In genomic region chr10:69705806-69706768, GRCm38 (mm10) we compare ENCODE assay signal across 9 mouse cellular contexts.
A peak's percentile ranks its signal among the peaks of the same experiment; 100 is the strongest.
DNase-seq lines count a peak whose midpoint lies in the region; ATAC-seq and TF ChIP-seq lines count a peak whose summit lies in the region.
"Had no signal": no experiment of that assay in that cellular context is flagged by ENCODE, and none has a peak within 500 bp of the region (broad histone marks: within the 10 kb centered on the region; RNA-seq: fewer than 3 reads in every experiment).

No protein-coding gene starts in this region.

- no peak for ATAC-seq in heart, embryonic 13.5 days (ENCODE audit: extremely low read depth, insufficient number of reproducible peaks, low FRiP score, low TSS enrichment)
- ATAC-seq in forebrain, embryonic 16.5 days, result peak; percentile 74
- peak; percentile 80 for ATAC-seq in midbrain, embryonic 13.5 days
- ATAC-seq in lung, postnatal 0 days, result no peak

- peak overlapping the region; percentile 53; the same call in 1 of the 2 replicates for H3K9ac ChIP-seq in heart, embryonic 13.5 days
- peak overlapping the region; percentile 67 for H3K9ac ChIP-seq in forebrain, embryonic 16.5 days (replicated peaks; ENCODE audit: low read depth, low read length)
- H3K9ac ChIP-seq in midbrain, embryonic 13.5 days (replicated peaks), result peak overlapping the region; percentile 68
- H3K9ac ChIP-seq in lung, postnatal 0 days (replicated peaks; ENCODE audit: low read depth), result no peak overlapping the region

- TF ChIP-seq POLR2A in cerebellum, adult 2 months (IDR thresholded peaks at IDR 0.05; ENCODE audit: borderline replicate concordance, insufficient read depth, low read length), result peak; percentile 33; the same call in 1 of the 2 replicates

- no peaks in the 10 kb centered on the region for H3K9me3 ChIP-seq in heart, embryonic 13.5 days
- H3K9me3 ChIP-seq in forebrain, embryonic 16.5 days (ENCODE audit: control insufficient read depth, low read length), result no peaks in the 10 kb centered on the region
- no peaks in the 10 kb centered on the region for H3K9me3 ChIP-seq in midbrain, embryonic 13.5 days
- no peaks in the 10 kb centered on the region for H3K9me3 ChIP-seq in lung, postnatal 0 days (ENCODE audit: low read length)

- DNase-seq in heart, adult 18-20 months, result no peak
- DNase-seq in cerebellum, adult 2 months, result peak; percentile 78 to 86
- no peak for DNase-seq in T-cell, adult 2 months (ENCODE audit: low spot score)
- DNase-seq in adrenal gland, adult 18-20 months (ENCODE audit: low spot score in 2 of 2), result no peak
- DNase-seq in lung, postnatal 0 days (ENCODE audit: low spot score), result no peak

- no peaks in the 10 kb centered on the region for H3K36me3 ChIP-seq in heart, embryonic 13.5 days
- H3K36me3 ChIP-seq in forebrain, embryonic 16.5 days (ENCODE audit: control insufficient read depth, insufficient read depth), result no peaks in the 10 kb centered on the region
- H3K36me3 ChIP-seq in midbrain, embryonic 13.5 days, result no peaks in the 10 kb centered on the region
- H3K36me3 ChIP-seq in lung, postnatal 0 days (ENCODE audit: insufficient read depth, low read length), result no peaks in the 10 kb centered on the region

- peak overlapping the region; percentile 61 for H3K4me2 ChIP-seq in heart, embryonic 13.5 days
- H3K4me2 ChIP-seq in forebrain, embryonic 16.5 days (ENCODE audit: low read length), result peak overlapping the region; percentile 53
- peak overlapping the region; percentile 66 for H3K4me2 ChIP-seq in midbrain, embryonic 13.5 days (replicated peaks)
- H3K4me2 ChIP-seq in lung, postnatal 0 days (replicated peaks; ENCODE audit: low read depth, low read length), result no peak overlapping the region

- H3K27me3 ChIP-seq in heart, embryonic 13.5 days (replicated peaks), result 0 out of 2 replicates have a peak, but pooled peaks cover 2% of the 10 kb centered on the region
- H3K27me3 ChIP-seq in cerebellum, adult 2 months (ENCODE audit: control insufficient read depth, insufficient read depth, low read length), result no peaks in the 10 kb centered on the region
- no peaks in the 10 kb centered on the region for H3K27me3 ChIP-seq in forebrain, embryonic 16.5 days (replicated peaks; ENCODE audit: control insufficient read depth, insufficient read depth, low read length)
- H3K27me3 ChIP-seq in midbrain, embryonic 13.5 days, result no peaks in the 10 kb centered on the region
- no peaks in the 10 kb centered on the region for H3K27me3 ChIP-seq in lung, postnatal 0 days (replicated peaks; ENCODE audit: insufficient read depth, low read length)

- WGBS in heart, embryonic 13.5 days, result 18% methylated on average over 17 of the region's 17 CpGs
- WGBS in cerebellum, adult 2 months, result 2% methylated on average over 17 of the region's 17 CpGs
- under 1% methylated on average over 17 of the region's 17 CpGs for WGBS in forebrain, embryonic 16.5 days
- WGBS in midbrain, embryonic 13.5 days, result 3% methylated on average over 17 of the region's 17 CpGs
- WGBS in lung, postnatal 0 days, result 14% methylated on average over 17 of the region's 17 CpGs

- H3K27ac ChIP-seq in heart, embryonic 13.5 days (replicated peaks), result no peak overlapping the region
- H3K27ac ChIP-seq in cerebellum, adult 2 months (ENCODE audit: insufficient read depth, low read length), result peak overlapping the region; percentile 100
- H3K27ac ChIP-seq in forebrain, embryonic 16.5 days (ENCODE audit: low read length), result peak overlapping the region; percentile 89
- peak overlapping the region; percentile 95 for H3K27ac ChIP-seq in midbrain, embryonic 13.5 days
- H3K27ac ChIP-seq in lung, postnatal 0 days (ENCODE audit: low read length), result no peak overlapping the region

- TF ChIP-seq EP300 in lung, postnatal 0 days (IDR thresholded peaks at IDR 0.05), result no peak

- H3K4me3 ChIP-seq in heart, embryonic 13.5 days, result peak overlapping the region; percentile 34
- peak overlapping the region; percentile 99 for H3K4me3 ChIP-seq in cerebellum, adult 2 months (replicated peaks; ENCODE audit: insufficient read depth, low read depth, low read length)
- peak overlapping the region; percentile 49 for H3K4me3 ChIP-seq in forebrain, embryonic 16.5 days (replicated peaks; ENCODE audit: low read length)
- H3K4me3 ChIP-seq in midbrain, embryonic 13.5 days (replicated peaks), result peak overlapping the region; percentile 44
- no peak overlapping the region for H3K4me3 ChIP-seq in lung, postnatal 0 days (ENCODE audit: low read depth, low read length)
- H3K4me3 ChIP-seq: erythroblast, embryonic 14.5 days had no signal

- TF ChIP-seq CTCF in cerebellum, adult 2 months (IDR thresholded peaks at IDR 0.05; ENCODE audit: borderline replicate concordance, insufficient read depth, low read depth, low read length), result no peak
- TF ChIP-seq CTCF in lung, postnatal 0 days (IDR thresholded peaks at IDR 0.05), result no peak

- H3K4me1 ChIP-seq in heart, embryonic 13.5 days, result peaks cover 38% of the 10 kb centered on the region
- H3K4me1 ChIP-seq in cerebellum, adult 2 months (ENCODE audit: control insufficient read depth, insufficient read depth, low read length), result peaks cover 15% of the 10 kb centered on the region
- H3K4me1 ChIP-seq in forebrain, embryonic 16.5 days (replicated peaks; ENCODE audit: control insufficient read depth, insufficient read depth, low read length), result peaks cover 45% of the 10 kb centered on the region
- H3K4me1 ChIP-seq in midbrain, embryonic 13.5 days (replicated peaks), result peaks cover 67% of the 10 kb centered on the region
- H3K4me1 ChIP-seq in lung, postnatal 0 days (ENCODE audit: insufficient read depth, low read depth, low read length), result no peaks in the 10 kb centered on the region

Comparison
In these comparisons a context has a peak if more than half of its experiments do, and no peak if none do; other contexts are left out.
1. ATAC-seq: peak in forebrain, embryonic 16.5 days (single experiment) and midbrain, embryonic 13.5 days (single experiment); none in heart, embryonic 13.5 days (single experiment) and lung, postnatal 0 days (single experiment).
2. H3K27ac ChIP-seq: peak in cerebellum, adult 2 months (single experiment), forebrain, embryonic 16.5 days (single experiment) and midbrain, embryonic 13.5 days (single experiment); none in heart, embryonic 13.5 days (single experiment) and lung, postnatal 0 days (single experiment).
3. DNase-seq: peak in cerebellum, adult 2 months (2 of 2); none in heart, adult 18-20 months (0 of 2), T-cell, adult 2 months (single experiment), adrenal gland, adult 18-20 months (0 of 2) and lung, postnatal 0 days (single experiment).